Mouse (Mus musculus): ENCODE data around the gene Zfand2b. TPM values are rescaled to one million over a fixed set of nuclear protein-coding genes. Genes with fewer than 3 reads are reported as not detected.

Gene Zfand2b
- 10 to 100 TPM; 52.2 to 58.8 TPM for polyA plus RNA-seq (2017; shearing (Covaris generic))

GRCm38 (mm10) chr1:75168472-75169464 lies at the start of gene Zfand2b:
TSS of gene Zfand2b (plus strand) at chr1:75168646.
- ATAC-seq: peak; percentile 90

DNA sequence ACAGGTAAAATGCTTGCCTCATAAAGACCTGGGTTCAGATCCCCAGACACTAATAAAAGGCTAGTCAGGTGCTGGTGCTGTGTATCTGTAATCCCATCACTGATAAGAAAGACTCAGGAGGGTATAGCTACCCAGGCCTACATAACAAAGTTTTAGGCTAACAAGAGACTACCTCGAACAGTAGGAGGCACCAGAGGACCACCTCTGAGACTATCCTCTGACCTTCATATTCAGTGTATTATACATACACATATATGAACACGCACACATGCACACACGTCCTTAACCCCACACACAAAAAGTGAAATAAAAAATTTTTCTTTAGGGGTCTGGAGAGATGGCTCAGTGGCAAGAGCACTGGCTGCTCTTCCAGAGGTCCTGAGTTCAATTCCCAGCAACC lies 46.2 kb upstream of the Zfand2b start:
- no peak for ATAC-seq

GRCm38 (mm10) chr1:75124346-75125321 lies 43.8 kb upstream of the Zfand2b start, which contains the start of gene Nhej1:
TSS of gene Nhej1 (minus strand) at chr1:75125200.
- peak; percentile 88 for ATAC-seq

GRCm38 (mm10) chr1:75125418-75125817 lies 43.0 kb upstream of the Zfand2b start:
- no peak for ATAC-seq

DNA sequence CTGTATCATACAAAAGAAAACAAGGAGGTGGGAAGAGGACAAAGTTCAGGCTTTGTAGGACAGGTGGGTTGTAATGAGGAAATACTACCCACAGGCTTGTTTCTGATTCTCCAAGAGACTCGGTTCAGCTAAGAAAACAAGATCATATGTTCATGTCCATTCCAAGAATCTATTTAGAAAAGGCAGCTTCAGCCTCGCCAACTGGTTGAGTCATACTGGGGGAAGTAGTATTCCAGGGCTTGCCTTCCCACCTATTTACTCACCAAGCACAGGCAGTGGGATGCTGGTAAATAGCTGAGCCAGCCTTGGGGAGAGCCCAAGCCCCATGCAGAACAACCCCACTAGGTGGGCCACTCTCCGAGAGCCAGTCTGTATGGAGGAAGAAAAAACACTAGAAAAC lies 39.8 kb upstream of the Zfand2b start:
- ATAC-seq: no peak

DNA sequence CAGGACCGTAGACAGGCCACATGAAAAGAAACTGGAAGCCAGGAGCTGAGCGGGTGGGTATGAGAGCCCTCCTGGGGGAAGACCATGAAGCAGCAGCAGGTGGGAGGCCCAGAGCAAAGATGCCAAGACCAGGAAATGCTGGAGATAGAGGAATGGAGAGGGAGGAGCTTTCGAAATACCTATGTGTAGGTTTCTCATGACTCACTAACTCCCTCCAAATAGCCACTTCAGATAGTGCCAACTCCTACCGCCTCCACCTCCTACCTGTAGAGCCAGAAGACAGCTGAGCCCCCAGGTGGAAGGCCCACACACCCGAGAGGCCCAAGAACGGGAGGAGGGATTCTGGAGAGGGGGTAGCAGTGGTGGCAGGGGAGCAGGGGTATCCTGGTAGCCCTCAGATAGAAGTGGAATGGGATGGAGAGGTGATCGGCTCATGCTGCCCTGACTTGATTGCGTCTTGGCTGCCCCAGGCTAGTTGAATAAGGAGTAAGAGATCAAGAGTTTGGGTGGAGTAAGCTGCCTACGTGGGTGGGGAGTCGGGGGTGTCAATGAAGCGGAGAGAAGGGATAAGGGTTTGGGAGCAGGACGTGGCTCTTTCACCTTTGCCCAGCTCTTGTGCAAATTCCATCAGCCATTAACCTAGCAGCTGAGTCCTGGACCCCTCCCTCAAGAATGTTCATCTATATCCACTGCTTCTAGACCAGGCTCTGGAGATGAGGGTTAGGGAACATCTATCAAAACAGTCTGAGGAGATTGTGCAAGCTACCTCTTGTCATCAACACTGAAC lies 34.8 kb upstream of the Zfand2b start, which contains the start of gene Slc23a3:
Slc23a3 (minus strand) TSS at position 470 of the 787 bp plus-strand sequence.
- ATAC-seq: no peak

GRCm38 (mm10) chr1:75136293-75136692 lies 32.2 kb upstream of the Zfand2b start:
- ATAC-seq: no peak

GRCm38 (mm10) chr1:75136730-75137129 lies 31.7 kb upstream of the Zfand2b start:
- ATAC-seq: no peak

DNA sequence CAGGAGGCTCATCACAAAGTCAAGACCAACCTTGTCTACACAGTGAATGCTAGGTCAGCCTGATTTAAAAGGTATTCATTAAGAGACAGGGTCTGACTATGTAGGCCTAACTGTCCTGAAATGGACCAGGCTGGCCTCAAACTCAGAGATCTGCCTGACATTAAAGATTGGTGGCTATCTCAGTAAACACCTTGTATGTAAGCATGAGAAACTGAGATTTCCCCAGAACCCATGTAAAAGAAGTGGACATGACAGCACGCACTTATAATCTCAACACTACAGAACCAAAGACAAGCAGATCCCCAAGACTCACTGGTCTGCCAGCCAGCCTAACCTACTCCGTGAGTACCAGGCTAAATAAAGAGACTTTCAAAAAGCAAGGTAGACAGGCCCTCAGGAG lies 30.0 kb upstream of the Zfand2b start:
- ATAC-seq: no peak

DNA sequence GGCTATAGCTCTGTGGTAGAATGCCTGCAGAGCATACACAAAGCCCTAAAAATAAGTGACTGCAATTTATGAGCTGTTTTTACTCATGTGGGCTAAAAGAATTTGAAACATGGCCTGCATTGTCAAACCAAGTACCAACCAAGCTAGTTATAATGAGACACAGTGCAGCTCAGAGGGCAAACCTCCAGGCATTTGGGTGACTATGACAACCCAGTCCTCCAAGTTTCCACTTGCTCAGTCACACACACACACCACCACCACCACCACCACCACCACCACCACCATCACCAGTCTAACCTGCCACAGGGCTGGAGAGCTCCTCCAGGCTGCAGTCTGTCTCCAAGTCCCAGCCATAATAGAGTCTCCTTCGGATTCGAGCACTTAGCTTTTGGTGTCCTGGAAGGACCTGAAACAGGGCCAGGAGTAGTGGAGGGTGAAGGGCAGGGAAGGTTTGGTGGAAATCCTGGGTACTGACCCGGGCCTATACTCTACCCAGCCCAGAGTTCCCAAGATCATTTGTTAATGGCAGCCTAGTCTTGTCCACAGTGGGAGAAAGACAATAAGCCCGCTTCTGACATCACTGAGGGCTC lies 27.8 kb upstream of the Zfand2b start:
- ATAC-seq: no peak

DNA sequence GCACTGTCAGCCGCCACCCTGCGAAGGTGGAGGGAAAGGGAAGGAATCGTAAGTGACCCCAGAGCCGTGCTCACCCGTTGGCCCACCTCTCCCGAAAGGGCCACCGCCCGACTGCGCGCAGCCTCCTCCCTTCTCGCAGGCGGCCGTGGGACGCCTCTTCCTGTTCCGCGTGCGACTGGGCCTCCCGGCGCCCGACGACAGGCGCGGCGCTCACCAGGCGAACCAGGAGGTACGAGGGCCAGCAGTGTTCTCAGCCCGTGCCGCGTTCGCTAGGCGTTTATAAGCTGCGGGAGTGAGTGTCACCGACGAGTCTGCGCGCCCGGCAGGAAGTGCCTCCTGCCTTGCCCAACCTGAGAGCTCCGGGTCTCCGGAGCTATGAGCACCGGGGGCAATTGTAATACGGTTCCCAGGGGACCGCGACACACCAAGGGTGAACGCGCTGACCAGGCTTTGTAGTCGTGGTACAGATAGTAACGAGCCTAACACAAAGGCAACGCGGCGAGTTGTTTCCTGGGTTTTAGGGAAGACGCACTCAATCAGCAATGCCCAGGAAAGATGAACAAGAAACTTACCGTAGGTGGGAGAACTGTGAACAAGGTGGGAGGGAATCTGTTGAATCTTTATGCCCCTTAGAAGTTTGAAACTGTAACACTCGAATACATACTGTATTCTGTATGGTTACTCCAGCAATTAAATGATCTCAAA lies 26.8 kb upstream of the Zfand2b start:
- peak; percentile 57 for ATAC-seq

DNA sequence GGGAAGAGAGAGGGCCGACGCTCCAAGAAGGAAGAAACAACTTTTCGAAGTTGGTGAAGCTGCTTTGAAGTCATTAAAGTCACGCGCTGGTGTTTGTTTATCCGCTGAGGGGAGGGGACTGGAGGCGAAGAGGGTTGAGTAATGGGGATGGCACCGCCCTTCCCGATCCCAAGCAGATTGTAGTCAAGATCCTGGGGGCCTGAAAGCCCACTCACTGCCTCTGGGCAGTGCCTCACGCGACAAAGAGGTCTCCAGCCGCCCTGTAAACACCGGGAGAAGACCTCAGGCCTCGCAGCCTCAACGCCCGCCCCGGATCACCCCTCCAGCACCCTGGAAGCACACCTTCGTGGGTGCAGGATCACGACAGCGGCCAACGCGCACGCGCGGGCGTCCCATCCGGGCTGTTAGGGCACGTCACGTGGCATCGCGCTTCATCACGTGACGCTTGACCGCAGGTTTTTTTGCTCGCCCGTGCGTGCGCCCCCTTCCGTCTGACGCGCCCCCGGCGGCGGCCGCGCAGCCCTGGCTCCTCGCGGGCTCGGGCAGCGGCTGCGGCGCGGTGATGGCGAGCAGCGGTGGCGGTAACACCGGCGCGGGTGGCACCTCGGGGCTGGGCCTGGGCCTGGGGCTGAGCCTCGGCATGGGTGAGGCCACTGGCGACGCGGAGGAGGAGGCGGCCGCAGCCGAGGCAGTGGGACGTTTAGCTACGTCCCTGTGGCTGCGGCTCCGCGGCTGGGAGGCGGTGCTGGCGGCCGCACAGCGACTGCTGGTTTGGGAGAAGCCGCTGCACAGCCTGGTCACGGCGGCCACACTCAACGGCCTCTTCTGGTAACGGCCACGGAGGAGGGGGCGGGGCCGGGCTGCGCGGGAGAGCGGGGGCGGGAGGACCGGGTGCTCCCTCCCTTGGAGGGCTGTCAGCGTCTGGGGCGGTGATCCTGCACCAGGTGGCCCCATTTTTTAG lies 25.9 kb upstream of the Zfand2b start, which contains the start of the genes Cnppd1 and Retreg2:
Cnppd1 (minus strand) TSS at position 411 of the 961 bp plus-strand sequence.
Retreg2 (plus strand) TSS at position 478 of the 961 bp plus-strand sequence.
- peak; percentile 74 for ATAC-seq

- no peak for ATAC-seq
Measured at GRCm38 (mm10) chr1:75145589-75145988, 22.9 kb upstream of the Zfand2b start.

GRCm38 (mm10) chr1:75147411-75148135 lies 20.9 kb upstream of the Zfand2b start:
- ATAC-seq: no peak

GRCm38 (mm10) chr1:75148727-75149126 lies 19.7 kb upstream of the Zfand2b start:
- no peak for ATAC-seq

DNA sequence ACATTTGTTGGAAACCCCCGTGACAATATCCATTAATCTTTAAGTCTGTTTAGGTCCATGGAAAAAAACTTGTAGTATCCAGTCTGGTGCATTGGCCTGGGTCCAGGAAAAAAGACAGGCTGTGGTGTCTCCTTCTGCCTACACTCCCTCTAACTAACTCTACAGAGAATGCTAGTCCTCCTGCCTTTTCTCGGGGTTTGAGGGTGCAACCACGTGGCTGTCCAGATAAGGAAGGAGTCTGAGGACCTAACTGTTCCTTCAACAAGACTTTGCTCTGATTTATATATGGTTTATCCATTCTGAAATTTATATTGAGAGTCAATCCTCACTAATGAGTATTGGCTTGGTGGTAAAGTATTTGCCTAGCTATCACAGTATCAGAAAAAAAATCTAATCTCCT lies 12.6 kb upstream of the Zfand2b start:
- ATAC-seq: no peak

DNA sequence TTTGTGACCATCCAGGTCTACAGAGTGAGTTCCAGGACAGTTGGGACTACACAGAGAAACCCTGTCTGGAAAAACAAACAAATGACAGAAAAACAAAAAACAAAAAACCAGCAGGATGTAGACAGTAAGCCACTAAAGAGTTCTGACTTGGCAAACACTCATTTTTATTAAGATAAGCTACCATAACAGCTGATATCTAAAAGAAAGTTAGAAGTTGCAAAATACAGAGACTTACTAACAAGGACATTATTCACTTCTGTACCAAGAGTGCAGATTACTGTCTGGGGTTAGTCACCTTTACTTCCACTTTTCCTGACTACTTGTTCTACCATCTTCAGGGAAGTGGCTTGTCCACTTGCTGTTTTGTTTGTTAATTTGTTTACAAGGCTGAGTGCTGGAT lies 9.5 kb upstream of the Zfand2b start:
- ATAC-seq: no peak

- ATAC-seq: no peak
Measured at GRCm38 (mm10) chr1:75159540-75160255, 8.7 kb upstream of the Zfand2b start.
